Mouse (Mus musculus): ENCODE results near the gene Ccsap. TPM values are rescaled to one million over a fixed set of nuclear protein-coding genes. Genes with fewer than 3 reads are reported as not detected.

The Ccsap gene
- polyA plus RNA-seq, 1 experiment from 2014 or later: 6.7 TPM

DNA sequence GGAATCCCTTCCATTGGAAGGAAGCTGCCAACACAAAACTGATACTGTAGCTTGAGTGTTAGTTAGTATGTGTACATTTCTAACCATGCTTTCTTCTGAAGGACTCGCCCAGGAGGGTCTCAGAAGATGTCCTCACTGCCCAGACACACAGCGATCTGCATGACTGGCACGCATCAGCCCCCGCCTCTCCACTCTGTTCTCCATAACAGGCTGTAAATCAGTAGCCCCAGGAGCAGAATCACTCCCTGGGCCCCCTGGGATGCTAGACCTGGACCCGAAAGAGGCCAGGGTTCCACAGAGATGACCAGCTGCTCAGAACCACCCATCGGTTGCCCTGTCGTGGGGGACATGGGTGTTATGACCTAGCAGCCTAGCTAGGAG, 68.2 kb downstream of the Ccsap start:
- ATAC-seq (no peak), DNase-seq (ENCODE audit: low spot score) (no peak)
- peaks cover 2% of the 10 kb centered on the region; the same call in 1 of the 2 replicates for H3K4me1 ChIP-seq (ENCODE audit: control insufficient read depth, insufficient read depth, low read length)
- 66% methylated on average over 7 of the region's 7 CpGs for WGBS
- H3K9me3 ChIP-seq (replicated peaks; ENCODE audit: control insufficient read depth, low read length): no peaks in the 10 kb centered on the region
- H3K9ac ChIP-seq (ENCODE audit: low read length): peak overlapping the region; percentile 6; the same call in 1 of the 2 replicates
- H3K27ac ChIP-seq (ENCODE audit: low read depth, low read length): peak overlapping the region; percentile 68; the same call in 1 of the 2 replicates
- no peaks in the 10 kb centered on the region for H3K27me3 ChIP-seq (replicated peaks; ENCODE audit: control insufficient read depth, insufficient read depth, low read length)
- H3K36me3 ChIP-seq (ENCODE audit: control insufficient read depth, insufficient read depth, low read length): no peaks in the 10 kb centered on the region
- no peak overlapping the region for H3K4me3 ChIP-seq (ENCODE audit: low read depth, low read length)
- no peak overlapping the region for H3K4me2 ChIP-seq (ENCODE audit: low read length)

GRCm38 (mm10) chr8:123791101-123791844, 68.7 kb downstream of the Ccsap start:
- no peak overlapping the region for H3K4me3 ChIP-seq (ENCODE audit: low read depth, low read length)
- DNase-seq (ENCODE audit: low spot score) (peak; percentile 72), ATAC-seq (peak; percentile 75)
- 15% methylated on average over 16 of the region's 16 CpGs for WGBS
- no peak overlapping the region for H3K4me2 ChIP-seq (ENCODE audit: low read length)
- H3K4me1 ChIP-seq (ENCODE audit: control insufficient read depth, insufficient read depth, low read length): peaks cover 2% of the 10 kb centered on the region; the same call in 1 of the 2 replicates
- no peaks in the 10 kb centered on the region for H3K9me3 ChIP-seq (replicated peaks; ENCODE audit: control insufficient read depth, low read length)
- no peaks in the 10 kb centered on the region for H3K36me3 ChIP-seq (ENCODE audit: control insufficient read depth, insufficient read depth, low read length)
- peak overlapping the region; percentile 68 for H3K27ac ChIP-seq (ENCODE audit: low read depth, low read length)
- peak overlapping the region; percentile 6; the same call in 1 of the 2 replicates for H3K9ac ChIP-seq (ENCODE audit: low read length)
- no peaks in the 10 kb centered on the region for H3K27me3 ChIP-seq (replicated peaks; ENCODE audit: control insufficient read depth, insufficient read depth, low read length)

Other genes with a start within 250 kb of the Ccsap start
- 7.1 and 7.2 TPM in 2 replicates for gene Rhou, start 206.3 kb downstream of the Ccsap start, polyA plus RNA-seq (2014; fragmentation: Nextera tagmentation; extraction: Ambion mirVana)
- 68.2 and 74.5 TPM in 2 replicates for gene Rab4a, start 54.2 kb downstream of the Ccsap start, polyA plus RNA-seq (2014; fragmentation: Nextera tagmentation; extraction: Ambion mirVana)
- 3.4 and 4.4 TPM in 2 replicates for gene Acta1, start 34.5 kb upstream of the Ccsap start, polyA plus RNA-seq (2014; fragmentation: Nextera tagmentation; extraction: Ambion mirVana)
- 34.3 and 35.3 TPM in 2 replicates for gene Nup133, start 89.1 kb upstream of the Ccsap start, polyA plus RNA-seq (2014; fragmentation: Nextera tagmentation; extraction: Ambion mirVana)
- gene Abcb10, start 122.9 kb upstream of the Ccsap start, polyA plus RNA-seq (2014; fragmentation: Nextera tagmentation; extraction: Ambion mirVana): 11.1 and 11.5 TPM in 2 replicates
- gene Taf5l, start 161.2 kb upstream of the Ccsap start, polyA plus RNA-seq (2014; fragmentation: Nextera tagmentation; extraction: Ambion mirVana): 31.1 and 36.0 TPM in 2 replicates
- gene Urb2, start 161.3 kb upstream of the Ccsap start, polyA plus RNA-seq (2014; fragmentation: Nextera tagmentation; extraction: Ambion mirVana): 3.9 and 4.2 TPM in 2 replicates

All from forebrain, embryonic 14.5 days (tissue).